29 mouse cellular contexts compared by ENCODE assay signal in genomic region chr16:32066899-32067298, GRCm38 (mm10). TPM values are rescaled to one million over a fixed set of nuclear protein-coding genes. Genes with fewer than 3 reads are reported as not detected.
DNase-seq lines count a peak whose midpoint lies in the region; ATAC-seq lines count a peak whose summit lies in the region.
"Had no signal": no experiment of that assay in that cellular context is flagged by ENCODE, and none has a peak within 500 bp of the region (broad histone marks: within the 10 kb centered on the region; RNA-seq: fewer than 3 reads in every experiment).

No protein-coding gene starts in this region.

- no peaks in the 10 kb centered on the region for H3K9me3 ChIP-seq in forebrain, embryonic 15.5 days
- H3K9me3 ChIP-seq in forebrain, embryonic 16.5 days (ENCODE audit: control insufficient read depth, low read length) = no peaks in the 10 kb centered on the region
- no peaks in the 10 kb centered on the region for H3K9me3 ChIP-seq in hindbrain, embryonic 15.5 days
- H3K9me3 ChIP-seq in hindbrain, embryonic 12.5 days (replicated peaks) = no peaks in the 10 kb centered on the region
- no peaks in the 10 kb centered on the region for H3K9me3 ChIP-seq in midbrain, embryonic 13.5 days
- no peaks in the 10 kb centered on the region for H3K9me3 ChIP-seq in midbrain, embryonic 14.5 days (ENCODE audit: control insufficient read depth, low read length)
- H3K9me3 ChIP-seq: forebrain, embryonic 10.5 days; forebrain, embryonic 13.5 days; G1E; heart, embryonic 10.5 days; heart, embryonic 15.5 days; intestine, embryonic 15.5 days had no signal

- DNase-seq in midbrain, embryonic 14.5 days = no peak
- no peak for DNase-seq in cerebellum, adult 8-10 months
- DNase-seq: adrenal gland, postnatal 10 days; adrenal gland, postnatal 36 days; B cell, adult 2 months; cerebellum, adult 18-20 months; cerebellum, adult 9-11 months; cerebellum, postnatal 25 days; gastrocnemius, postnatal 25 days; heart, adult 2 months; heart, postnatal 10 days; heart, postnatal 4 days; kidney, adult 11 months had no signal

- H3K9ac ChIP-seq in forebrain, embryonic 15.5 days (replicated peaks) = no peak overlapping the region
- H3K9ac ChIP-seq in forebrain, embryonic 16.5 days (replicated peaks; ENCODE audit: low read depth, low read length) = no peak overlapping the region
- no peak overlapping the region for H3K9ac ChIP-seq in hindbrain, embryonic 15.5 days
- no peak overlapping the region for H3K9ac ChIP-seq in hindbrain, embryonic 12.5 days
- no peak overlapping the region for H3K9ac ChIP-seq in midbrain, embryonic 13.5 days (replicated peaks)
- no peak overlapping the region for H3K9ac ChIP-seq in midbrain, embryonic 14.5 days (replicated peaks; ENCODE audit: low read length)
- H3K9ac ChIP-seq: forebrain, embryonic 13.5 days; heart, embryonic 15.5 days; intestine, embryonic 15.5 days had no signal

- ATAC-seq in forebrain, embryonic 15.5 days (replicated peaks) = peak; percentile 43; the same call in 1 of the 2 replicates
- ATAC-seq in forebrain, embryonic 16.5 days = no peak
- 0 out of 2 replicates have a peak, but pooled peaks have one; percentile 38 for ATAC-seq in hindbrain, embryonic 15.5 days (ENCODE audit: low FRiP score, low read depth)
- no peak for ATAC-seq in hindbrain, embryonic 12.5 days (ENCODE audit: low FRiP score)
- 0 out of 2 replicates have a peak, but pooled peaks have one; percentile 24 for ATAC-seq in midbrain, embryonic 13.5 days
- no peak for ATAC-seq in midbrain, embryonic 14.5 days (ENCODE audit: low FRiP score, low TSS enrichment)
- ATAC-seq in monocyte, adult 5-6 weeks (replicated peaks; ENCODE audit: insufficient number of reproducible peaks, low FRiP score, low TSS enrichment, poor library complexity, severe bottlenecking) = 0 out of 2 replicates have a peak, but pooled peaks have one; percentile 5
- ATAC-seq: forebrain, embryonic 13.5 days; hindbrain, embryonic 16.5 days; intestine, embryonic 15.5 days; Patski had no signal

- no peaks in the 10 kb centered on the region for H3K36me3 ChIP-seq in forebrain, embryonic 15.5 days
- no peaks in the 10 kb centered on the region for H3K36me3 ChIP-seq in forebrain, embryonic 16.5 days (ENCODE audit: control insufficient read depth, insufficient read depth)
- H3K36me3 ChIP-seq in hindbrain, embryonic 15.5 days = no peaks in the 10 kb centered on the region
- H3K36me3 ChIP-seq in hindbrain, embryonic 12.5 days = no peaks in the 10 kb centered on the region
- no peaks in the 10 kb centered on the region for H3K36me3 ChIP-seq in midbrain, embryonic 13.5 days
- H3K36me3 ChIP-seq in midbrain, embryonic 14.5 days (ENCODE audit: control insufficient read depth, insufficient read depth, low read length) = no peaks in the 10 kb centered on the region
- H3K36me3 ChIP-seq: heart, embryonic 10.5 days; heart, embryonic 15.5 days; intestine, embryonic 15.5 days had no signal

- no peak overlapping the region for H3K4me2 ChIP-seq in forebrain, embryonic 15.5 days (replicated peaks)
- H3K4me2 ChIP-seq in forebrain, embryonic 16.5 days (ENCODE audit: low read length) = no peak overlapping the region
- no peak overlapping the region for H3K4me2 ChIP-seq in hindbrain, embryonic 15.5 days
- H3K4me2 ChIP-seq in hindbrain, embryonic 12.5 days (replicated peaks) = no peak overlapping the region
- no peak overlapping the region for H3K4me2 ChIP-seq in midbrain, embryonic 13.5 days (replicated peaks)
- H3K4me2 ChIP-seq in midbrain, embryonic 14.5 days (ENCODE audit: low read length) = no peak overlapping the region
- H3K4me2 ChIP-seq: forebrain, embryonic 13.5 days; heart, embryonic 15.5 days; intestine, embryonic 15.5 days had no signal

- no peaks in the 10 kb centered on the region for H3K27me3 ChIP-seq in forebrain, embryonic 15.5 days
- H3K27me3 ChIP-seq in forebrain, embryonic 16.5 days (replicated peaks; ENCODE audit: control insufficient read depth, insufficient read depth, low read length) = no peaks in the 10 kb centered on the region
- no peaks in the 10 kb centered on the region for H3K27me3 ChIP-seq in hindbrain, embryonic 15.5 days
- no peaks in the 10 kb centered on the region for H3K27me3 ChIP-seq in hindbrain, embryonic 12.5 days
- no peaks in the 10 kb centered on the region for H3K27me3 ChIP-seq in midbrain, embryonic 13.5 days
- no peaks in the 10 kb centered on the region for H3K27me3 ChIP-seq in midbrain, embryonic 14.5 days (ENCODE audit: control insufficient read depth, insufficient read depth, low read length)
- H3K27me3 ChIP-seq: CH12.LX; forebrain, embryonic 13.5 days; heart, embryonic 15.5 days; intestine, embryonic 15.5 days; Patski had no signal

- H3K27ac ChIP-seq in forebrain, embryonic 15.5 days (replicated peaks) = no peak overlapping the region
- no peak overlapping the region for H3K27ac ChIP-seq in forebrain, embryonic 16.5 days (ENCODE audit: low read length)
- H3K27ac ChIP-seq in hindbrain, embryonic 15.5 days (replicated peaks) = no peak overlapping the region
- no peak overlapping the region for H3K27ac ChIP-seq in hindbrain, embryonic 12.5 days
- H3K27ac ChIP-seq in midbrain, embryonic 13.5 days = no peak overlapping the region
- H3K27ac ChIP-seq in midbrain, embryonic 14.5 days (replicated peaks; ENCODE audit: low read depth, low read length) = no peak overlapping the region
- H3K27ac ChIP-seq: forebrain, embryonic 10.5 days; forebrain, embryonic 13.5 days; heart, adult 2 months; heart, embryonic 10.5 days; heart, embryonic 15.5 days; intestine, embryonic 15.5 days had no signal

- no peaks in the 10 kb centered on the region for H3K4me1 ChIP-seq in forebrain, embryonic 15.5 days
- H3K4me1 ChIP-seq in forebrain, embryonic 16.5 days (replicated peaks; ENCODE audit: control insufficient read depth, insufficient read depth, low read length) = 0 out of 2 replicates have a peak, but pooled peaks cover under 1% of the 10 kb centered on the region
- no peaks in the 10 kb centered on the region for H3K4me1 ChIP-seq in hindbrain, embryonic 15.5 days (replicated peaks)
- no peaks in the 10 kb centered on the region; the same call in 1 of the 2 replicates for H3K4me1 ChIP-seq in hindbrain, embryonic 12.5 days
- H3K4me1 ChIP-seq in midbrain, embryonic 13.5 days (replicated peaks) = no peaks in the 10 kb centered on the region; the same call in 1 of the 2 replicates
- no peaks in the 10 kb centered on the region for H3K4me1 ChIP-seq in midbrain, embryonic 14.5 days (ENCODE audit: control insufficient read depth, insufficient read depth, low read length)
- H3K4me1 ChIP-seq: forebrain, embryonic 10.5 days had no signal

- 92% methylated on average over 1 of the region's 1 CpGs for WGBS in forebrain, embryonic 15.5 days
- WGBS in forebrain, embryonic 16.5 days = 100% methylated on average over 1 of the region's 1 CpGs
- 100% methylated on average over 1 of the region's 1 CpGs for WGBS in hindbrain, embryonic 15.5 days
- 95% methylated on average over 1 of the region's 1 CpGs for WGBS in hindbrain, embryonic 12.5 days
- WGBS in midbrain, embryonic 13.5 days = 100% methylated on average over 1 of the region's 1 CpGs
- WGBS in midbrain, embryonic 14.5 days = 97% methylated on average over 1 of the region's 1 CpGs

- H3K4me3 ChIP-seq in forebrain, embryonic 15.5 days = no peak overlapping the region
- no peak overlapping the region for H3K4me3 ChIP-seq in forebrain, embryonic 16.5 days (replicated peaks; ENCODE audit: low read length)
- no peak overlapping the region for H3K4me3 ChIP-seq in hindbrain, embryonic 15.5 days
- H3K4me3 ChIP-seq in hindbrain, embryonic 12.5 days = no peak overlapping the region
- H3K4me3 ChIP-seq in midbrain, embryonic 13.5 days (replicated peaks) = no peak overlapping the region
- no peak overlapping the region for H3K4me3 ChIP-seq in midbrain, embryonic 14.5 days (replicated peaks; ENCODE audit: low read depth, low read length)
- H3K4me3 ChIP-seq: erythroblast, embryonic 14.5 days; forebrain, embryonic 10.5 days; forebrain, embryonic 13.5 days; heart, adult 2 months; heart, embryonic 10.5 days; heart, embryonic 15.5 days; intestine, embryonic 15.5 days had no signal

RNA-seq across cellular contexts. Expression of gene Pak2, which starts 12.2 kb away (rescaled TPM):
- polyA plus RNA-seq in forebrain, embryonic 15.5 days (2015; fragmentation: Nextera tagmentation; extraction: Ambion mirVana) = 45.4 and 46.1 TPM in 2 replicates
- 42.9 and 50.9 TPM in 2 replicates for polyA plus RNA-seq in forebrain, embryonic 16.5 days (2015; fragmentation: Nextera tagmentation; extraction: Ambion mirVana)
- polyA plus RNA-seq in hindbrain, embryonic 15.5 days (2015; fragmentation: Nextera tagmentation; extraction: Ambion mirVana) = 30.1 and 31.8 TPM in 2 replicates
- 48.5 and 50.3 TPM in 2 replicates for polyA plus RNA-seq in hindbrain, embryonic 12.5 days (2016; fragmentation: Nextera tagmentation; extraction: Ambion mirVana)
- polyA plus RNA-seq in midbrain, embryonic 13.5 days (2015; fragmentation: Nextera tagmentation; extraction: Ambion mirVana) = 41.9 and 43.6 TPM in 2 replicates
- polyA plus RNA-seq in midbrain, embryonic 14.5 days (2014; fragmentation: Nextera tagmentation; extraction: Ambion mirVana) = 38.7 and 47.2 TPM in 2 replicates
- 73.5 to 104 TPM (median 79.7 TPM) in 3 replicates for total RNA-seq in monocyte, adult 5-6 weeks (2017)

RNA-seq across cellular contexts. Expression of gene Pigx, which starts 32.6 kb away (rescaled TPM):
- 130 TPM in 2 replicates for polyA plus RNA-seq in forebrain, embryonic 15.5 days (2015; fragmentation: Nextera tagmentation; extraction: Ambion mirVana)
- 121 and 122 TPM in 2 replicates for polyA plus RNA-seq in forebrain, embryonic 16.5 days (2015; fragmentation: Nextera tagmentation; extraction: Ambion mirVana)
- 101 TPM in 2 replicates for polyA plus RNA-seq in hindbrain, embryonic 15.5 days (2015; fragmentation: Nextera tagmentation; extraction: Ambion mirVana)
- polyA plus RNA-seq in hindbrain, embryonic 12.5 days (2016; fragmentation: Nextera tagmentation; extraction: Ambion mirVana) = 124 and 135 TPM in 2 replicates
- polyA plus RNA-seq in midbrain, embryonic 13.5 days (2015; fragmentation: Nextera tagmentation; extraction: Ambion mirVana) = 149 and 153 TPM in 2 replicates
- polyA plus RNA-seq in midbrain, embryonic 14.5 days (2014; fragmentation: Nextera tagmentation; extraction: Ambion mirVana) = 119 and 125 TPM in 2 replicates
- 47.5 to 86.8 TPM (median 70.6 TPM) in 3 replicates for total RNA-seq in monocyte, adult 5-6 weeks (2017)

RNA-seq across cellular contexts. Expression of gene Cep19, which starts 32.7 kb away (rescaled TPM):
- polyA plus RNA-seq in forebrain, embryonic 15.5 days (2015; fragmentation: Nextera tagmentation; extraction: Ambion mirVana) = 41.7 and 45.7 TPM in 2 replicates
- 48.4 and 56.3 TPM in 2 replicates for polyA plus RNA-seq in forebrain, embryonic 16.5 days (2015; fragmentation: Nextera tagmentation; extraction: Ambion mirVana)
- polyA plus RNA-seq in hindbrain, embryonic 15.5 days (2015; fragmentation: Nextera tagmentation; extraction: Ambion mirVana) = 44.2 and 48.2 TPM in 2 replicates
- polyA plus RNA-seq in hindbrain, embryonic 12.5 days (2016; fragmentation: Nextera tagmentation; extraction: Ambion mirVana) = 39.6 and 41.9 TPM in 2 replicates
- polyA plus RNA-seq in midbrain, embryonic 13.5 days (2015; fragmentation: Nextera tagmentation; extraction: Ambion mirVana) = 45.6 and 46.9 TPM in 2 replicates
- 47.5 and 50.9 TPM in 2 replicates for polyA plus RNA-seq in midbrain, embryonic 14.5 days (2014; fragmentation: Nextera tagmentation; extraction: Ambion mirVana)
- 11.1 to 15.4 TPM (median 12.7 TPM) in 3 replicates for total RNA-seq in monocyte, adult 5-6 weeks (2017)

Comparison
In these comparisons a context has a peak if more than half of its experiments do, and no peak if none do; other contexts are left out.
1. ATAC-seq: peak in forebrain, embryonic 15.5 days (single experiment), hindbrain, embryonic 15.5 days (single experiment), midbrain, embryonic 13.5 days (single experiment) and monocyte, adult 5-6 weeks (single experiment); none in forebrain, embryonic 16.5 days (single experiment), hindbrain, embryonic 12.5 days (single experiment) and midbrain, embryonic 14.5 days (single experiment).